Mouse (Mus musculus) MEL (cell line): Measurements from ENCODE around the gene Pld4.

Source experiments
- BHLHE40 ChIP-seq: IDR thresholded peaks from 2 replicates; pipeline ENCODE4 v1.6.1; 2012; ENCODE audit warnings: low read depth, mild to moderate bottlenecking, inconsistent platforms, low read length, improper control_type of control experiment, borderline replicate concordance
- CHD1 ChIP-seq: IDR thresholded peaks from 2 replicates; pipeline ENCODE4 v1.6.1; 2012; ENCODE audit warnings: low read depth, mild to moderate bottlenecking, inconsistent platforms, low read length, improper control_type of control experiment
- CTCF ChIP-seq, 3 experiments: IDR thresholded peaks in 2 of 3; conservative IDR thresholded peaks in 1 of 3; 2 replicates each; pipeline ENCODE4 v1.5.1; 2011 to 2012; ENCODE audit warnings: low read length in 3 of 3, low read depth in 2 of 3, mild to moderate bottlenecking in 2 of 3, improper control_type of control experiment in 1 of 3, inconsistent platforms in 1 of 3, mixed read lengths in 1 of 3, moderate library complexity in 1 of 3; ENCODE audit not compliant: control insufficient read depth in 1 of 3, insufficient read depth in 1 of 3, poor library complexity in 1 of 3, severe bottlenecking in 1 of 3
- EP300 ChIP-seq, 2 experiments: IDR thresholded peaks; 2 replicates each; pipeline ENCODE4 v1.6.1; 2011; ENCODE audit warnings: improper control_type of control experiment in 2 of 2, low read length in 2 of 2, low read depth in 1 of 2, mild to moderate bottlenecking in 1 of 2
- ETS1 ChIP-seq: IDR thresholded peaks from 2 replicates; pipeline ENCODE4 v1.6.1; 2012; ENCODE audit warnings: low read depth, mild to moderate bottlenecking, inconsistent platforms, low read length, improper control_type of control experiment, moderate library complexity
- GATA1 ChIP-seq: IDR thresholded peaks from 2 replicates; pipeline ENCODE4 v1.6.1; 2011; ENCODE audit warnings: low read depth, low read length, improper control_type of control experiment
- KAT2A ChIP-seq: conservative IDR thresholded peaks from 2 replicates; pipeline ENCODE4 v1.6.1; 2012; ENCODE audit warnings: low read depth, low read length, improper control_type of control experiment, inconsistent platforms
- POLR2A ChIP-seq, 2 experiments: IDR thresholded peaks; 2 replicates each; pipeline ENCODE4 v1.6.1; 2011 to 2012; ENCODE audit warnings: low read length in 2 of 2, mild to moderate bottlenecking in 2 of 2, control low read depth in 1 of 2, improper control_type of control experiment in 1 of 2, low read depth in 1 of 2, moderate library complexity in 1 of 2; ENCODE audit not compliant: control insufficient read depth in 1 of 2, insufficient read depth in 1 of 2, poor library complexity in 1 of 2
- SMC3 ChIP-seq: IDR thresholded peaks from 2 replicates; pipeline ENCODE4 v1.6.1; 2011; ENCODE audit warnings: low read depth, low read length, improper control_type of control experiment
- UBTF ChIP-seq: IDR thresholded peaks from 2 replicates; pipeline ENCODE4 v1.6.1; 2012; ENCODE audit warnings: low read depth, mild to moderate bottlenecking, inconsistent platforms, low read length, improper control_type of control experiment, moderate library complexity, borderline replicate concordance; ENCODE audit not compliant: insufficient read depth
- ZC3H11A ChIP-seq: IDR thresholded peaks from 2 replicates; pipeline ENCODE4 v1.6.1; 2012; ENCODE audit warnings: low read depth, mild to moderate bottlenecking, inconsistent platforms, low read length, improper control_type of control experiment
- ZMIZ1 ChIP-seq: IDR thresholded peaks from 2 replicates; pipeline ENCODE4 v1.6.1; 2012; ENCODE audit warnings: low read depth, mild to moderate bottlenecking, inconsistent platforms, low read length, improper control_type of control experiment, moderate library complexity

GRCm38 (mm10) chr12:112744211-112744610 is 16.2 kb upstream of the Pld4 start:
- no peak for TF ChIP-seq KAT2A
- no peak for TF ChIP-seq CHD1
- TF ChIP-seq CTCF (IDR thresholded peaks at IDR 0.05 in 2 of 3, conservative IDR thresholded peaks at IDR 0.05 in 1 of 3; ENCODE audit: control insufficient read depth in 1 of 3, insufficient read depth in 1 of 3, low read depth in 2 of 3, low read length in 3 of 3, poor library complexity in 1 of 3, severe bottlenecking in 1 of 3), result no peak
- TF ChIP-seq POLR2A (IDR thresholded peaks at IDR 0.05; ENCODE audit: control insufficient read depth in 1 of 2, insufficient read depth in 1 of 2, low read depth in 1 of 2, low read length in 2 of 2, poor library complexity in 1 of 2), result no peak
- TF ChIP-seq BHLHE40, result no peak
- no peak for TF ChIP-seq ZC3H11A
- TF ChIP-seq GATA1, result no peak
- no peak for TF ChIP-seq EP300 (IDR thresholded peaks at IDR 0.05; ENCODE audit: low read depth in 1 of 2, low read length in 2 of 2)
- TF ChIP-seq ZMIZ1, result no peak
- no peak for TF ChIP-seq SMC3
- TF ChIP-seq UBTF, result no peak
- TF ChIP-seq ETS1, result no peak
